Mouse (Mus musculus) heart, adult 2 months (tissue): ENCODE data around the gene Runx2.

Experiments used
- CTCF ChIP-seq: fragments of 200-600 bp; IDR thresholded peaks from 2 replicates; pipeline ENCODE4 v1.8.1; 2022; ENCODE audit warnings: antibody characterized with exemption, mild to moderate bottlenecking, moderate library complexity
- EP300 ChIP-seq: fragments of 200-500 bp; IDR thresholded peaks from 2 replicates; pipeline ENCODE4 v1.6.1; 2011; ENCODE audit warnings: low read depth, low read length, control low read depth; ENCODE audit not compliant: insufficient read depth
- POLR2A ChIP-seq: fragments of 200-500 bp; IDR thresholded peaks from 2 replicates; pipeline ENCODE4 v1.6.1; 2011; ENCODE audit warnings: mild to moderate bottlenecking, low read depth, low read length, control low read depth; ENCODE audit not compliant: insufficient read depth

DNA sequence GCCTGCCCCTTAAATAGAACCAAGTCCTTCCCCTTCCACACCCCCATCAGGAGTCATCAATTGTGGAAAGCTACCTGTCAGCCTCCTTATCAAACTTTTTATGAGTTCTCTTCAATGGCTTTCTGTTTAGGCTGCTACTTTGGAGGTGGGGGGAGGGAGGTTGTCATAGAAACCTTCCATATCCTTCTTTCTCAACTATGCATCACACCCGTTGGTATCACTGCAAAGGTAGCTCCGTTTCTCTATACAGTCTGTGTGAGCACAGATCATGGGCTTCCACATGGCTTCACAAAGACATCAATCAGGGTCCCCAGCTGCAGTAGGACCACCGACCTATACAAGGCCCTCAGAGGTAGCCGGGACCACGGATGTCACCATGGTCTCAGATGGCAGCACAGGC is 329.3 kb downstream of the Runx2 start:
- no peak for TF ChIP-seq POLR2A
- no peak for TF ChIP-seq CTCF
- TF ChIP-seq EP300: no peak
